Mouse (Mus musculus): ENCODE results near the gene Rps5. TPM values are rescaled to one million over a fixed set of nuclear protein-coding genes. Genes with fewer than 3 reads are reported as not detected.
A peak's percentile ranks its signal among the peaks of the same experiment; 100 is the strongest.
"Not testable (repeated sequence)": the region's sequence is repeated elsewhere in the genome, so short reads cannot be mapped to it uniquely, and the experiment has no call there.

The Rps5 gene
- polyA plus RNA-seq, 1 experiment from 2014 or later, result 603 TPM

GRCm38 (mm10) chr7:12934808-12935207 is 12.7 kb downstream of the Rps5 start:
- no peak overlapping the region for H3K4me3 ChIP-seq
- no peaks in the 10 kb centered on the region for H3K27me3 ChIP-seq
- H3K4me2 ChIP-seq (replicated peaks), result no peak overlapping the region
- H3K9me3 ChIP-seq, result no peaks in the 10 kb centered on the region
- ATAC-seq (ENCODE audit: low FRiP score, low read depth), result no peak
- H3K27ac ChIP-seq (replicated peaks), result no peak overlapping the region
- no peaks in the 10 kb centered on the region for H3K4me1 ChIP-seq
- H3K36me3 ChIP-seq, result no peaks in the 10 kb centered on the region
- H3K9ac ChIP-seq (replicated peaks), result no peak overlapping the region
- WGBS, result 87% methylated on average over 3 of the region's 3 CpGs

- ATAC-seq (ENCODE audit: low FRiP score, low read depth); H3K4me3 ChIP-seq; H3K9ac ChIP-seq (replicated peaks); H3K4me1 ChIP-seq; H3K9me3 ChIP-seq; H3K27me3 ChIP-seq; H3K36me3 ChIP-seq; H3K27ac ChIP-seq (replicated peaks); H3K4me2 ChIP-seq (replicated peaks): not testable (repeated sequence)
- WGBS, result 90% methylated on average over 4 of the region's 4 CpGs
Measured at GRCm38 (mm10) chr7:12937254-12937803, 15.2 kb downstream of the Rps5 start.

GRCm38 (mm10) chr7:12940599-12940998 is 18.5 kb downstream of the Rps5 start:
- Histone ChIP-seq H3K4me3 (no peak overlapping the region), H3K4me1 (no peaks in the 10 kb centered on the region), H3K4me2 (replicated peaks) (no peak overlapping the region), H3K36me3 (no peaks in the 10 kb centered on the region), H3K27ac (replicated peaks) (no peak overlapping the region), H3K9ac (replicated peaks) (no peak overlapping the region), H3K27me3 (no peaks in the 10 kb centered on the region), H3K9me3 (no peaks in the 10 kb centered on the region)
- 86% methylated on average over 4 of the region's 4 CpGs for WGBS
- no peak for ATAC-seq (ENCODE audit: low FRiP score, low read depth)

- no peaks in the 10 kb centered on the region for H3K9me3 ChIP-seq
- no peak overlapping the region for H3K4me2 ChIP-seq (replicated peaks)
- H3K27ac ChIP-seq (replicated peaks), result no peak overlapping the region
- no peaks in the 10 kb centered on the region for H3K27me3 ChIP-seq
- no peaks in the 10 kb centered on the region for H3K36me3 ChIP-seq
- H3K9ac ChIP-seq (replicated peaks), result no peak overlapping the region
- H3K4me1 ChIP-seq, result no peaks in the 10 kb centered on the region
- H3K4me3 ChIP-seq, result no peak overlapping the region
- no peak for ATAC-seq (ENCODE audit: low FRiP score, low read depth)
Measured at GRCm38 (mm10) chr7:12943488-12943887, 21.4 kb downstream of the Rps5 start.

GRCm38 (mm10) chr7:12949032-12949871 is 27.2 kb downstream of the Rps5 start:
- Histone ChIP-seq H3K27me3 (no peaks in the 10 kb centered on the region), H3K27ac (replicated peaks) (peak overlapping the region; percentile 85), H3K4me2 (replicated peaks) (peak overlapping the region; percentile 68), H3K4me1 (peaks cover 8% of the 10 kb centered on the region), H3K4me3 (peak overlapping the region; percentile 46), H3K36me3 (no peaks in the 10 kb centered on the region), H3K9me3 (no peaks in the 10 kb centered on the region), H3K9ac (replicated peaks) (peak overlapping the region; percentile 54)
- 11% methylated on average over 35 of the region's 35 CpGs for WGBS
- ATAC-seq (ENCODE audit: low FRiP score, low read depth), result peak; percentile 98

- ATAC-seq (ENCODE audit: low FRiP score, low read depth), result peak; percentile 10; the same call in 1 of the 2 replicates
- WGBS, result 13% methylated on average over 16 of the region's 16 CpGs
Measured at GRCm38 (mm10) chr7:12949872-12950229, 27.8 kb downstream of the Rps5 start.

GRCm38 (mm10) chr7:12954896-12955295 is 32.8 kb downstream of the Rps5 start:
- no peak overlapping the region for H3K4me3 ChIP-seq
- 60% methylated on average over 3 of the region's 3 CpGs for WGBS
- H3K9me3 ChIP-seq, result no peaks in the 10 kb centered on the region
- no peak for ATAC-seq (ENCODE audit: low FRiP score, low read depth)
- H3K27me3 ChIP-seq, result no peaks in the 10 kb centered on the region
- H3K4me1 ChIP-seq, result peaks cover 7% of the 10 kb centered on the region
- no peaks in the 10 kb centered on the region for H3K36me3 ChIP-seq
- no peak overlapping the region for H3K27ac ChIP-seq (replicated peaks)
- no peak overlapping the region for H3K4me2 ChIP-seq (replicated peaks)
- no peak overlapping the region for H3K9ac ChIP-seq (replicated peaks)

More at GRCm38 (mm10) chr7:12949872-12950229, 27.8 kb downstream of the Rps5 start:
- peak overlapping the region; percentile 68 for H3K4me2 ChIP-seq (replicated peaks)
- H3K27me3 ChIP-seq, result no peaks in the 10 kb centered on the region
- peak overlapping the region; percentile 85 for H3K27ac ChIP-seq (replicated peaks)
- H3K4me1 ChIP-seq, result peaks cover 8% of the 10 kb centered on the region
- peak overlapping the region; percentile 46 for H3K4me3 ChIP-seq
- H3K36me3 ChIP-seq, result no peaks in the 10 kb centered on the region
- H3K9ac ChIP-seq (replicated peaks), result peak overlapping the region; percentile 51; the same call in 1 of the 2 replicates
- H3K9me3 ChIP-seq, result no peaks in the 10 kb centered on the region

GRCm38 (mm10) chr7:12957511-12957910 is 35.4 kb downstream of the Rps5 start:
- Histone ChIP-seq H3K4me3 (no peak overlapping the region), H3K9me3 (no peaks in the 10 kb centered on the region), H3K4me2 (replicated peaks) (no peak overlapping the region), H3K9ac (replicated peaks) (no peak overlapping the region), H3K36me3 (no peaks in the 10 kb centered on the region), H3K27me3 (no peaks in the 10 kb centered on the region), H3K27ac (replicated peaks) (no peak overlapping the region), H3K4me1 (0 out of 2 replicates have a peak, but pooled peaks cover 3% of the 10 kb centered on the region)
- WGBS, result 82% methylated on average over 5 of the region's 5 CpGs
- no peak for ATAC-seq (ENCODE audit: low FRiP score, low read depth)

GRCm38 (mm10) chr7:12958948-12959347 is 36.9 kb downstream of the Rps5 start:
- Histone ChIP-seq H3K9ac (replicated peaks) (no peak overlapping the region), H3K36me3 (no peaks in the 10 kb centered on the region), H3K4me1 (0 out of 2 replicates have a peak, but pooled peaks cover 3% of the 10 kb centered on the region), H3K4me3 (no peak overlapping the region), H3K27me3 (no peaks in the 10 kb centered on the region), H3K9me3 (no peaks in the 10 kb centered on the region), H3K4me2 (replicated peaks) (no peak overlapping the region), H3K27ac (replicated peaks) (no peak overlapping the region)
- WGBS, result 84% methylated on average over 4 of the region's 4 CpGs
- ATAC-seq (ENCODE audit: low FRiP score, low read depth), result no peak

- WGBS, result 16% methylated on average over 4 of the region's 4 CpGs
Measured at GRCm38 (mm10) chr7:12959718-12960117, 37.6 kb downstream of the Rps5 start.

GRCm38 (mm10) chr7:12961511-12962141 is 39.5 kb downstream of the Rps5 start:
- Histone ChIP-seq H3K27me3 (no peaks in the 10 kb centered on the region), H3K9me3 (no peaks in the 10 kb centered on the region), H3K4me3 (peak overlapping the region; percentile 44), H3K9ac (replicated peaks) (peak overlapping the region; percentile 60), H3K4me2 (replicated peaks) (peak overlapping the region; percentile 57), H3K4me1 (peaks cover 16% of the 10 kb centered on the region), H3K36me3 (no peaks in the 10 kb centered on the region), H3K27ac (replicated peaks) (peak overlapping the region; percentile 75)
- 3% methylated on average over 29 of the region's 29 CpGs for WGBS
- peak; percentile 74 for ATAC-seq (ENCODE audit: low FRiP score, low read depth)

More at GRCm38 (mm10) chr7:12959718-12960117, 37.6 kb downstream of the Rps5 start:
- no peak overlapping the region for H3K27ac ChIP-seq (replicated peaks)
- H3K4me2 ChIP-seq (replicated peaks), result no peak overlapping the region
- H3K9ac ChIP-seq (replicated peaks), result no peak overlapping the region; the same call in 1 of the 2 replicates
- no peaks in the 10 kb centered on the region for H3K9me3 ChIP-seq
- no peaks in the 10 kb centered on the region for H3K27me3 ChIP-seq
- no peaks in the 10 kb centered on the region for H3K36me3 ChIP-seq
- ATAC-seq (ENCODE audit: low FRiP score, low read depth), result no peak
- H3K4me1 ChIP-seq, result peaks cover 4% of the 10 kb centered on the region; the same call in 1 of the 2 replicates
- H3K4me3 ChIP-seq, result no peak overlapping the region

GRCm38 (mm10) chr7:12965678-12966091 is 43.6 kb downstream of the Rps5 start, which contains the start of gene Zfp324:
TSS of gene Zfp324 (plus strand) at chr7:12965838.
- H3K9me3 ChIP-seq, result no peaks in the 10 kb centered on the region
- H3K27ac ChIP-seq (replicated peaks), result peak within 1 kb of the TSS; percentile 89
- peak within 1 kb of the TSS; percentile 83 for H3K9ac ChIP-seq (replicated peaks)
- peak within 1 kb of the TSS; percentile 74 for H3K4me3 ChIP-seq
- ATAC-seq (ENCODE audit: low FRiP score, low read depth), result peak; percentile 92
- 0% methylated on average over 23 of the region's 23 CpGs for WGBS
- H3K27me3 ChIP-seq, result no peaks in the 10 kb centered on the region
- peak within 1 kb of the TSS; percentile 85 for H3K4me2 ChIP-seq (replicated peaks)
- H3K4me1 ChIP-seq, result peaks cover 24% of the 10 kb centered on the region
- peaks cover 22% of the 10 kb centered on the region for H3K36me3 ChIP-seq
